Mouse (Mus musculus) right cerebral cortex, adult 2 months (tissue): Measurements from ENCODE around the gene Rbfox2.
A peak's percentile ranks its signal among the peaks of the same experiment; 100 is the strongest.
"Not testable (repeated sequence)": the region's sequence is repeated elsewhere in the genome, so short reads cannot be mapped to it uniquely, and the experiment has no call there.

Experiments
- DNase-seq, 2 experiments: peaks; one replicate each; pipeline ENCODE4 v3.0.0; 2021 to 2022; ENCODE audit warnings: low spot score in 2 of 2

Rbfox2 gene

GRCm38 (mm10) chr15:77306547-77307261 is at the start of gene Rbfox2:
TSS of gene Rbfox2 (minus strand) at chr15:77307004.
- DNase-seq: peak; percentile 81 to 87

- DNase-seq: peak; percentile 67 to 74
Observed at GRCm38 (mm10) chr15:77356248-77356810, 49.5 kb upstream of the Rbfox2 start.

- DNase-seq: no peak
Observed at GRCm38 (mm10) chr15:77354848-77355551, 48.2 kb upstream of the Rbfox2 start.

GRCm38 (mm10) chr15:77354496-77354847 is 47.7 kb upstream of the Rbfox2 start:
- no peak for DNase-seq

- DNase-seq: no peak
Observed at GRCm38 (mm10) chr15:77353764-77354163, 47.0 kb upstream of the Rbfox2 start.

GRCm38 (mm10) chr15:77352863-77353262 is 46.1 kb upstream of the Rbfox2 start:
- no peak for DNase-seq

GRCm38 (mm10) chr15:77350117-77350516 is 43.3 kb upstream of the Rbfox2 start:
- DNase-seq: no peak

- DNase-seq: no peak
Observed at GRCm38 (mm10) chr15:77348146-77348545, 41.3 kb upstream of the Rbfox2 start.

GRCm38 (mm10) chr15:77344127-77345125 is 37.6 kb upstream of the Rbfox2 start:
- DNase-seq: no peak

GRCm38 (mm10) chr15:77343527-77344091 is 36.8 kb upstream of the Rbfox2 start:
- peak; percentile 54 to 70 for DNase-seq

GRCm38 (mm10) chr15:77342962-77343526 is 36.2 kb upstream of the Rbfox2 start:
- DNase-seq: no peak

- no peak for DNase-seq
Observed at GRCm38 (mm10) chr15:77342005-77342404, 35.2 kb upstream of the Rbfox2 start.

- DNase-seq: no peak
Observed at GRCm38 (mm10) chr15:77340581-77340980, 33.8 kb upstream of the Rbfox2 start.

GRCm38 (mm10) chr15:77338924-77339429 is 32.2 kb upstream of the Rbfox2 start:
- no peak for DNase-seq

- no peak for DNase-seq
Observed at GRCm38 (mm10) chr15:77338451-77338850, 31.6 kb upstream of the Rbfox2 start.

- no peak for DNase-seq
Observed at GRCm38 (mm10) chr15:77337926-77338325, 31.1 kb upstream of the Rbfox2 start.

- DNase-seq: no peak
Observed at GRCm38 (mm10) chr15:77336968-77337341, 30.2 kb upstream of the Rbfox2 start.

GRCm38 (mm10) chr15:77336287-77336967 is 29.6 kb upstream of the Rbfox2 start:
- peak; percentile 83 to 85 for DNase-seq

- not testable (repeated sequence) for DNase-seq
Observed at GRCm38 (mm10) chr15:77335185-77335584, 28.4 kb upstream of the Rbfox2 start.
